Mouse (Mus musculus) limb, embryonic 14.5 days (tissue): ENCODE data around the gene Fgf11. TPM values are rescaled to one million over a fixed set of nuclear protein-coding genes. Genes with fewer than 3 reads are reported as not detected.

ENCODE experiments used
- ATAC-seq: fragments of 200-750 bp; cut with Nextera tagmentation; 2 replicates; pipeline ENCODE4 v1.8.0; 2017; ENCODE audit warnings: low read depth, moderate number of reproducible peaks, moderate TSS enrichment; ENCODE audit not compliant: low FRiP score
- DNase-seq: peaks from one replicate; pipeline ENCODE4 v3.0.0-alpha.2; 2015; ENCODE audit warnings: low spot score
- H3K27ac ChIP-seq: fragments of 300-500 bp; sonication (generic); replicated peaks from 2 replicates; pipeline ENCODE4 v1.5.1; 2014; ENCODE audit warnings: low read depth, mild to moderate bottlenecking, low read length, moderate library complexity, mixed read lengths
- H3K27me3 ChIP-seq: fragments of 300-500 bp; sonication (generic); 2 replicates; pipeline ENCODE4 v1.6.1; 2014; ENCODE audit warnings: low read length, mixed read lengths; ENCODE audit not compliant: control insufficient read depth, insufficient read depth
- H3K36me3 ChIP-seq: fragments of 300-500 bp; sonication (generic); 2 replicates; pipeline ENCODE4 v1.6.1; 2014; ENCODE audit warnings: mild to moderate bottlenecking, low read length, moderate library complexity, mixed read lengths; ENCODE audit not compliant: control insufficient read depth, insufficient read depth
- H3K4me1 ChIP-seq: fragments of 300-500 bp; sonication (generic); 2 replicates; pipeline ENCODE4 v1.6.1; 2014; ENCODE audit warnings: antibody characterized with exemption, low read length, mixed read lengths; ENCODE audit not compliant: control insufficient read depth, insufficient read depth
- H3K4me2 ChIP-seq: fragments of 300-500 bp; sonication (generic); replicated peaks from 2 replicates; pipeline ENCODE4 v1.6.1; 2014; ENCODE audit warnings: low read depth, mild to moderate bottlenecking, low read length, moderate library complexity; ENCODE audit not compliant: severe bottlenecking
- H3K4me3 ChIP-seq: fragments of 300-500 bp; sonication (generic); replicated peaks from 2 replicates; pipeline ENCODE4 v1.5.1; 2014; ENCODE audit warnings: low read length
- H3K9ac ChIP-seq: fragments of 300-500 bp; sonication (generic); 2 replicates; pipeline ENCODE4 v1.6.1; 2014; ENCODE audit warnings: mild to moderate bottlenecking, low read depth, low read length, moderate library complexity; ENCODE audit not compliant: severe bottlenecking
- H3K9me3 ChIP-seq: fragments of 300-500 bp; sonication (generic); 2 replicates; pipeline ENCODE4 v1.6.1; 2016; ENCODE audit warnings: low read length; ENCODE audit not compliant: control insufficient read depth
- POLR2A ChIP-seq: fragments of 200-500 bp; IDR thresholded peaks from 2 replicates; pipeline ENCODE4 v1.8.0; 2012; ENCODE audit warnings: inconsistent platforms, mild to moderate bottlenecking, moderate library complexity, borderline replicate concordance; ENCODE audit not compliant: insufficient read depth, insufficient read length; ENCODE audit errors: extremely low read depth
- WGBS: fragments of 180-500 bp; shearing (Covaris S2); extraction: QIAGEN DNeasy Blood & Tissue Kit; methylation state at CpG from one replicate; pipeline ENCODE4 v1.1.7; 2014; 5-methylcytosine and 5-hydroxymethylcytosine counted together
- polyA plus RNA-seq, 2 experiments: library from polyadenylated mRNA; depleted of rRNA in 1 of 2; stranded (reverse) in 1 of 2; unstranded in 1 of 2; fragments of >200 nt; fragmentation: Nextera tagmentation in 1 of 2; extraction: Ambion mirVana in 1 of 2; gene quantifications; 2 replicates each; pipeline versions ENCODE4 v1.2.1 to v1.2.3; 2012 to 2014

The Fgf11 gene
- polyA plus RNA-seq, 2 experiments = 2.2 to 17.2 TPM

DNA sequence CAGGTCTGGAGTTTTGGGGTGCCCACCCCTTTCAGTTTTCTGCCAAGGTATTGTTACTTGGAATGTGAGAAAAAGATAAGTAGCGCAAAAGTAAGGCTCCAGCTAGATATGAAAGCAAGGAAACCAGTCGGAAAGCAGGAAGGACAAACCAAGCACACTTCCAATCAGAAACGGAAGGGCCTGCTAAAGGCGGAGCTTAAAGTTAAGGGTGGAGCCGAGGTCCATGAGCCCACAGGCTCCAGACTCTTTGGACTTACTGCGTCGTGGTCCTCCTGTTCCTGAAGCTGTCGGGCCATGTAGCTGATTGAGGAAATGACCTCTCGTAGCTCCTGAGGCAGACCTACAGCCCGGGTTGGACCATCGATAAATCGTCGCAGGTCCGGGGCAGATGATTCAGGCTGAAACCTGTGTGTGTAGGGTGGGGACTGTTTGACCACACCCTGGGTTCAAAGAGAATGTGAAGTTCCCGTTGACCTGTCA, 16.8 kb downstream of the Fgf11 start:
- Histone ChIP-seq H3K9me3 (no peaks in the 10 kb centered on the region), H3K27me3 (no peaks in the 10 kb centered on the region), H3K27ac (no peak overlapping the region), H3K36me3 (no peaks in the 10 kb centered on the region), H3K4me2 (peak overlapping the region; percentile 15; the same call in 1 of the 2 replicates), H3K9ac (no peak overlapping the region), H3K4me1 (no peaks in the 10 kb centered on the region), H3K4me3 (0 out of 2 replicates have a peak overlapping the region, but pooled peaks have one; percentile 7)
- 35% methylated on average over 15 of the region's 15 CpGs for WGBS
- TF ChIP-seq POLR2A = no peak
- no peak for DNase-seq
- no peak for ATAC-seq

DNA sequence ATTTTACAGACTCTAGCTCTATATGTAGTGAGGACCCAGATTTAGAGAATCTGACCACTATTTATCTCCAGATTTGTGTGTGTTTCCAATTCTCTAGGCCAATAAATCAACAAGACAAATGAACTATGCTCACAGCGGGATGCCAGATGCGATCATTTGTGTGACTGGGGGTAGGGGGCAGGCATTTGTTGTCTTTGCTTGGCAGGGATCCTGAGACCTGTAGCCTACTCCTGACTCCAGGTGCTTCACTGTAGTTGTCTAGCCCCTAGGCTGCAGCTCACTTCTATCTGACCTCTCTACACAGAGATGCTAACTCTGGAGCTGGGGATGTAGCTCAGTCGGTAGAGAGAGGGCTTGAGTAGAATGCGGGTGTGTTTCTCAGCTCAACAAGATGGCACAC, 19.8 kb downstream of the Fgf11 start:
- no peak for ATAC-seq
- H3K4me1 ChIP-seq = peaks cover 6% of the 10 kb centered on the region
- H3K36me3 ChIP-seq = peaks cover 18% of the 10 kb centered on the region
- 19% methylated on average over 4 of the region's 4 CpGs for WGBS
- H3K4me2 ChIP-seq = no peak overlapping the region
- no peak overlapping the region for H3K9ac ChIP-seq
- no peak overlapping the region for H3K4me3 ChIP-seq
- DNase-seq = no peak
- H3K27me3 ChIP-seq = no peaks in the 10 kb centered on the region
- H3K9me3 ChIP-seq = no peaks in the 10 kb centered on the region
- H3K27ac ChIP-seq = no peak overlapping the region
- no peak for TF ChIP-seq POLR2A

DNA sequence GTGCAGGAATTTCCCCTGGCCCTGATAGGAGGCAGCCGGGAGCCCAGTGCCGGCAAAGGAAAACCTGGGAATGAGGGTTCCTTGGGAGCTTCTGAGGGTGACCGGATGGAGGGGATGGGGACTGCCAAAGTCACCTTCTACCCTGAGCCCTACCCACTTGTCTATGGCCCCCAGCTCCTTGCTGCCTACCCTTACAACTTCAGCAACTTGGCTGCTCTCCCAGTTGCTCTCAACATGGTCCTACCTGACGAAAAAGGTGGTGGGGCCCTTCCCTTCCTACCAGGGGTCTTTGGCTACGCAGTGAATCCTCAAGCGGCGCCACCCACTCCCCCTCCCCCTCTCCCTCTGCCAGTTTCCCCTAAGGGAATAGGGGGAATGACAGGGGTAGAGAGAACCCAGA, 22.7 kb downstream of the Fgf11 start:
- ATAC-seq = no peak
- 33% methylated on average over 7 of the region's 7 CpGs for WGBS
- no peak overlapping the region for H3K4me2 ChIP-seq
- H3K36me3 ChIP-seq = peaks cover 29% of the 10 kb centered on the region
- no peak overlapping the region for H3K27ac ChIP-seq
- H3K9ac ChIP-seq = no peak overlapping the region
- no peak for TF ChIP-seq POLR2A
- no peak for DNase-seq
- H3K4me3 ChIP-seq = no peak overlapping the region
- H3K27me3 ChIP-seq = no peaks in the 10 kb centered on the region
- no peaks in the 10 kb centered on the region for H3K9me3 ChIP-seq
- peaks cover 6% of the 10 kb centered on the region for H3K4me1 ChIP-seq

DNA sequence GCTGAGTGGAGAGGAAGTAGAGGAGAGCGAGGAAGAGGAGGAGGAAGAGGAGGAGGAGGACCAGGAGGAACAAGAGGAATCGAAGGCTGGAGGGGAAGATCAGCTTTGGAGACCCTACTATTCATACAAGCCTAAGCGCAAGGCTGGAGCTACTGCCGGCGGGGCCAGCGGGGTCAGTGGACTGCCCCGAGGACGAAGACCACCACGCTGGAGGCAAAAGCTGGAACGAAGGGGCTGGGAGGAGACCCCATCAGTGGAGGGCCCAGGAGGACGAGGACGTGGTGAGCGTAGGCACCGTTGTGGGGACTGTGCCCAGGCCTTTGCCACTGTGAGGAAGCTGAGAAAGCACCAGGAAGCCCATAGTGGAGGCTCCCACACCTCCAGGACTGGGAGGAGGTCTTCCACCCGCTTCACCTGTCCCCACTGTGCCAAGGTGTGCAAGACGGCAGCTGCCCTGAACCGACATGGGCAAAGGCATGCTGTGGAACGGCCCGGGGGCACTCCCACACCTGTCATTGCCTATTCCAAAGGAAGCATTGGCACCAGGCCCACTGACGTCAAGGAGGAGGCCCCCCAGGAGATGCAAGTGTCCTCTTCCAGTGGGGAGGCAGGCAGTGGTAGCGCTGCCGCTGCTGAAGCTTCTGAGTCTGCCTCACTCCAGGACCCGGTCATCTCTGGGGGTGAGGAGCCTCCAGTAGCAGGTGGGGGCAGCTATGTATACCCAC, 23.2 kb downstream of the Fgf11 start:
- no peak overlapping the region for H3K9ac ChIP-seq
- TF ChIP-seq POLR2A = no peak
- whole genome bisulfite sequencing = 62% methylated on average over 21 of the region's 23 CpGs
- H3K9me3 ChIP-seq = no peaks in the 10 kb centered on the region
- no peak overlapping the region for H3K4me3 ChIP-seq
- DNase-seq = no peak
- H3K4me2 ChIP-seq = no peak overlapping the region
- H3K36me3 ChIP-seq = peaks cover 29% of the 10 kb centered on the region
- no peak for ATAC-seq
- H3K27me3 ChIP-seq = no peaks in the 10 kb centered on the region
- peaks cover 6% of the 10 kb centered on the region for H3K4me1 ChIP-seq
- H3K27ac ChIP-seq = no peak overlapping the region

DNA sequence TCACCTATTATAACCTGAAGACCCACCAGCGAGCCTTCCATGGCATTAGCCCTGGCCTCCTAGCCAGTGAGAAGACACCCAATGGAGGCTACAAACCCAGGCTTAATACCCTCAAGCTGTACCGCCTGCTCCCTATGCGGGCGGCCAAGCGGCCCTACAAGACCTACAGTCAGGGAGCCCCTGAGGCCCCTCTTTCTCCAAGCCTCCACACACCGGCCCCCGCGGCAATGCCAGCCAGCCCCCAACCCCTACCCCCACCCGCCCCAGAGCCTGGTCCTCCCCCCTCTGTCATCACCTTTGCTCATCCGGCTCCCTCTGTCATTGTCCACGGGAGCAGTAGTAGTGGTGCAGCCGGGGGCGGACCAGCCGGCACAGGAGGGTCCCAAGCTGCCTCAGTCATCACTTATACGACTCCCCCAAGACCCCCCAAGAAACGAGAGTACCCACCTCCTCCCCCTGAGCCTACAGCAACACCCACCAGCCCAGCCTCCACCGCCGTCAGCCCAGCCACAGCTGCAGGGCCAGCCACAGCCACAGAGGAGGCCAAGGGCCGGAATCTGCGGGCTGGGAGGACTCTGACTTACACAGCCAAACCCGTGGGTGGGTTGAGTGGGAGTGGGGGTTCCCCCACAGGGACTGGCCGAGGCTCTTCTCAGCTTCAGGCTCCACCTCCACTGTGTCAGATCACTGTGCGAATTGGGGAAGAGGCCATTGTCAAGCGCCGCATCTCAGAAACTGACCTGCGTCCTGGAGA, 24.0 kb downstream of the Fgf11 start:
- no peaks in the 10 kb centered on the region for H3K9me3 ChIP-seq
- ATAC-seq (no peak), DNase-seq (no peak)
- no peak overlapping the region for H3K4me2 ChIP-seq
- H3K27me3 ChIP-seq = no peaks in the 10 kb centered on the region
- 61% methylated on average over 25 of the region's 26 CpGs for WGBS
- TF ChIP-seq POLR2A = no peak
- no peak overlapping the region for H3K4me3 ChIP-seq
- H3K36me3 ChIP-seq = peaks cover 29% of the 10 kb centered on the region
- H3K27ac ChIP-seq = no peak overlapping the region
- H3K4me1 ChIP-seq = peaks cover 6% of the 10 kb centered on the region
- H3K9ac ChIP-seq = no peak overlapping the region
